Mouse (Mus musculus) testis, adult 2 months (tissue): Measurements from ENCODE around the gene Tm6sf2.
A peak's percentile ranks its signal among the peaks of the same experiment; 100 is the strongest.

Experiments used
- CTCF ChIP-seq: fragments of 200-500 bp; IDR thresholded peaks from 2 replicates; pipeline ENCODE4 v1.5.1; 2012; ENCODE audit warnings: low read depth, mild to moderate bottlenecking, inconsistent platforms, low read length, moderate library complexity; ENCODE audit not compliant: control insufficient read depth, insufficient read depth, insufficient replicate concordance
- POLR2A ChIP-seq: fragments of 200-500 bp; IDR thresholded peaks from 2 replicates; pipeline ENCODE4 v1.6.1; 2012; ENCODE audit warnings: low read depth, mild to moderate bottlenecking, inconsistent platforms, low read length, moderate library complexity; ENCODE audit not compliant: control insufficient read depth

- TF ChIP-seq CTCF = no peak
- TF ChIP-seq POLR2A = peak; percentile 95
These were observed 29.9 kb upstream of the Tm6sf2 start, which contains the start of the genes Mau2 and Sugp1 for GRCm38 (mm10) chr8:70042583-70043455.
